Mouse (Mus musculus): ENCODE data around the gene Zfp346. TPM values are rescaled to one million over a fixed set of nuclear protein-coding genes. Genes with fewer than 3 reads are reported as not detected.
A peak's percentile ranks its signal among the peaks of the same experiment; 100 is the strongest.

Gene Zfp346
- polyA plus RNA-seq, 1 experiment, result 48.5 TPM

DNA sequence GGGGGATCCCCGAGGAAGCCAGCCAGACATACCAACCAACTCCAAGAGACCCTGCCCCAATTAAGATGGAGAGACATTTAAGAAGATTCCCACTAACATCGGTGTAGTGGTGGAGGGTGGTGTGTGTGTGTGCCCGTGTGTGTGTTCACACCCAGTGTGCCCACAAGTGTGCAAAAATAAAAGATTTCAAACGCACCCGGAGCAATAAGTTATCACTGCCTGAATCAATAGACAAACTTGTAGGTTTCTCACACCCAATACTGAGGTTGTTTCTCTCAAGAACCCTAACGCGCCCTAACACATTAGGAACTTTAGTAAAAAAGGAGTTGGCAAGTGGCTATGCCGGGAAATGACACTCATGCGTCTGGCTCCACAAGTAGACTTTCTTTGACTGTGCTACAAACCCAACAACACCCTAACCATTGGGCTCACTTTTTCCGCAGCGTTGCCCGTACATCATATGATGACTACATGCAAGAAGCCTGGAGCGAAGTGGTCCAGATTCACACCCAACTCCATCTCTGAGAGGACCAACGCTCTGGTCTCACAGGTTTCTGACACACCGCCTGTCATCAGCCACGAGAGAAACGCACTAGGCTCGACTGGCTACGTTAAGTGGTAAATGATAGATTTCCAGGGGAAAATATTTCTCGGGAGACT lies 5.9 kb upstream of the Zfp346 start:
- Histone ChIP-seq H3K4me1 (ENCODE audit: control insufficient read depth, insufficient read depth, low read length) (no peaks in the 10 kb centered on the region), H3K4me3 (replicated peaks; ENCODE audit: insufficient read depth, low read depth, low read length) (peak overlapping the region; percentile 78), H3K27me3 (ENCODE audit: control insufficient read depth, insufficient read depth, low read length) (no peaks in the 10 kb centered on the region), H3K27ac (ENCODE audit: insufficient read depth, low read length) (peak overlapping the region; percentile 12; the same call in 1 of the 2 replicates)
- WGBS, result 22% methylated on average over 20 of the region's 20 CpGs
- no peak for TF ChIP-seq CTCF (IDR thresholded peaks at IDR 0.05; ENCODE audit: borderline replicate concordance, insufficient read depth, low read depth, low read length)
- TF ChIP-seq POLR2A (IDR thresholded peaks at IDR 0.05; ENCODE audit: borderline replicate concordance, insufficient read depth, low read length), result no peak
- peak in 1 of 2 experiments; percentile 22 for DNase-seq

DNA sequence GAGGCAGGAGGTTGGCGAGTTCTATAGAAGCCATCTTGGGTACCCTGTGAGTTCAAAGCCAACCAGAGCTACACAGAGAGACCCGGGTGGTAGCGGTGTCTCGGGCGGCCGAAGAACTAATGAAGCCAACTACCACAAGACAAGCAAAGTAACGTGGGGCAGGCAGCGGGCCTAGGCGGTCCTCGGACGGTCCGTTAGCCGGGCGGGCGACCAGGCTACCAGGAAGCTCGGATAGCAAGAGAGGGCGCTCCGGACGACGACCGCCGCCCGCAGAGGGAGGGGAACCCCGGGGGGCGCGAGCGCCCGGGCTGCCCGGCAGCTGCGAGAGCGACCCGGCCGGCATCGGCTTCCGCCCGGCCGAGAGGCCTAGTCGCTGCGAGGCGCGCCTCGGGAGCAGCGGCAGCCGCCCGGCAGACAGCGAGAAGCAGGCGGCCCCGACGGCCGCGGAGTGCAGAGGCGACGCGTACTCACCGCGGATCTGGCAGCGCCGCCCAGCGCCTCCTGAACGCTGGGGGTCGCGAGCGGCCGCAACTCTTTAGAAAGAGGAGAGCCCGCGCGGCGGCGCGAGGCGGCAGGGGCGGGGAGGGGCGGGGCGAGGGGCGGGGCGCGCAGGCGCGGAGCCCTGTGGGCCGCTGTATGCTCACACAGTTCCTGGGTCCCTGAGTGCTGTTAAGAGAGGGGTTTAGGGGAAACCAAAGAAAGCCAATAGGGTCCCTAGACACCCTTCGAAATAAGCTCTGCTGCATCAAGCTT lies 5.2 kb upstream of the Zfp346 start, which contains the start of gene Uimc1:
Gene Uimc1, minus strand, starts transcription at position 575 of the 753 bp plus-strand sequence.
- Histone ChIP-seq H3K27me3 (ENCODE audit: control insufficient read depth, insufficient read depth, low read length) (no peaks in the 10 kb centered on the region), H3K4me3 (replicated peaks; ENCODE audit: insufficient read depth, low read depth, low read length) (peak within 1 kb of the TSS; percentile 78), H3K27ac (ENCODE audit: insufficient read depth, low read length) (peak within 1 kb of the TSS; percentile 12; the same call in 1 of the 2 replicates), H3K4me1 (ENCODE audit: control insufficient read depth, insufficient read depth, low read length) (no peaks in the 10 kb centered on the region)
- WGBS, result under 1% methylated on average over 81 of the region's 81 CpGs
- no peak for TF ChIP-seq CTCF (IDR thresholded peaks at IDR 0.05; ENCODE audit: borderline replicate concordance, insufficient read depth, low read depth, low read length)
- peak; percentile 65; the same call in 1 of the 2 replicates for TF ChIP-seq POLR2A (IDR thresholded peaks at IDR 0.05; ENCODE audit: borderline replicate concordance, insufficient read depth, low read length)
- DNase-seq, result peak; percentile 77

DNA sequence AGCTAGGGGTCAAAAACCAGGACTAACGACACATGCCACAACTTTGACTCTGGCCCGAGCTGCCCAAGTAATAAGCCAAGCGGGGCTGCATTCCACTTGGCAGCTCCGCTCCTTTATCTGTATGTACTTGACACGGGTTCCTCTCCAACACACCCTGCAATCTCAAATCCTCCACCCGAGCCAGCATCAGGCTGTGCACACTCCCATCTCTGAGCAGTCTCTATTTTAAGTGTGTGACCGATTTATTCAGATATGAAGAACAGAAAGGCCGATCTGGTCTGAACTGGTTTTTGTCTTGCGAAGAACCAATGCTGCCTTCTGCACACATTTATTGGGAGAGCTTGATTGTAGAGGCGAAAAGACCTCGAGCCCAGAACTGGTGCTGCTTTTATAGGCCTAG lies 3.5 kb upstream of the Zfp346 start:
- no peaks in the 10 kb centered on the region for H3K27me3 ChIP-seq (ENCODE audit: control insufficient read depth, insufficient read depth, low read length)
- 89% methylated on average over 11 of the region's 11 CpGs for WGBS
- H3K4me3 ChIP-seq (replicated peaks; ENCODE audit: insufficient read depth, low read depth, low read length), result no peak overlapping the region
- H3K27ac ChIP-seq (ENCODE audit: insufficient read depth, low read length), result no peak overlapping the region
- no peaks in the 10 kb centered on the region; the same call in 1 of the 2 replicates for H3K4me1 ChIP-seq (ENCODE audit: control insufficient read depth, insufficient read depth, low read length)
- TF ChIP-seq POLR2A (IDR thresholded peaks at IDR 0.05; ENCODE audit: borderline replicate concordance, insufficient read depth, low read length) (no peak), CTCF (IDR thresholded peaks at IDR 0.05; ENCODE audit: borderline replicate concordance, insufficient read depth, low read depth, low read length) (no peak)
- no peak for DNase-seq

GRCm38 (mm10) chr13:55102366-55102765 lies 2.7 kb upstream of the Zfp346 start:
- no peak for DNase-seq
- H3K27me3 ChIP-seq (ENCODE audit: control insufficient read depth, insufficient read depth, low read length), result no peaks in the 10 kb centered on the region
- no peaks in the 10 kb centered on the region; the same call in 1 of the 2 replicates for H3K4me1 ChIP-seq (ENCODE audit: control insufficient read depth, insufficient read depth, low read length)
- TF ChIP-seq CTCF (IDR thresholded peaks at IDR 0.05; ENCODE audit: borderline replicate concordance, insufficient read depth, low read depth, low read length), result no peak
- no peak for TF ChIP-seq POLR2A (IDR thresholded peaks at IDR 0.05; ENCODE audit: borderline replicate concordance, insufficient read depth, low read length)
- no peak overlapping the region for H3K4me3 ChIP-seq (replicated peaks; ENCODE audit: insufficient read depth, low read depth, low read length)
- 94% methylated on average over 3 of the region's 3 CpGs for WGBS
- no peak overlapping the region for H3K27ac ChIP-seq (ENCODE audit: insufficient read depth, low read length)

- Histone ChIP-seq H3K27ac (ENCODE audit: insufficient read depth, low read length) (no peak overlapping the region), H3K27me3 (ENCODE audit: control insufficient read depth, insufficient read depth, low read length) (no peaks in the 10 kb centered on the region), H3K4me3 (replicated peaks; ENCODE audit: insufficient read depth, low read depth, low read length) (no peak overlapping the region), H3K4me1 (ENCODE audit: control insufficient read depth, insufficient read depth, low read length) (peaks cover 4% of the 10 kb centered on the region)
- WGBS, result 67% methylated on average over 2 of the region's 2 CpGs
- TF ChIP-seq CTCF (IDR thresholded peaks at IDR 0.05; ENCODE audit: borderline replicate concordance, insufficient read depth, low read depth, low read length) (no peak), POLR2A (IDR thresholded peaks at IDR 0.05; ENCODE audit: borderline replicate concordance, insufficient read depth, low read length) (no peak)
- no peak for DNase-seq
Measured at GRCm38 (mm10) chr13:55103351-55103750, 1.8 kb upstream of the Zfp346 start.

DNA sequence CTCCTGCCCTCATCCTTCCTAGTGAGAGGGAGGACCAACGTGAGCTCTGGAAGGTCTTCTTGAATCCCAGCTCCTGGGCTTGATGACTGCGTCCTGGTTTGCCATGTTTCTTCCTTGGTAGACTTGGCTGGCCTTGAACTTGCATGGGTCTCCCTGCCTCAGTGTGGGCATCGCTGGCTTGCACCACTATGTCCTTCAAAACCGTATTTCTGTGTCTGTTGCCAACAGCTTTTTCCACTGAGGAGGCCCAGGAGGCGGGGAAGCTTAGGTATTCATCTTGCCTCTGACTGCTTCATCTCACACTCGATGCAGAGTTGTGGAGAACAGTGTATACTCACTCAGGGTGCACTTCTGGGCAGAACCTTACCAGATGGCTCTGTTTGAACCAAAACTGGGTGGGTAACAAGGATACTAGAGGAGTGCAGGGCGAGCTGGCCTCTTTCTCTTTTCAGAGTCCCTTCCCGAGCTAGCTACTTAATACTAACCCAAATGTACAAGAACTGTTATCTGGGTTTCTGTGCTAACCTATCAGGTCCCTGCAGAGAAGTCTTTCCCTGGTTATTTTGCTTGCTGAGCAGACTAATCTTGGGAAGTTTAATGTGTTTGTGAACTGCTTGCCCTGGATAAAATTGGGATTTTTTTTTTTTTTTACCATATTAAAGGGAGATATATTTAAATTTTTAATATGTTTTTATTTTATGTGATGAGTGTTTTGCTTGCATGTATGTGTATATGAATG lies 1.0 kb downstream of the Zfp346 start:
- peak; percentile 28 to 33 for DNase-seq
- TF ChIP-seq CTCF (IDR thresholded peaks at IDR 0.05; ENCODE audit: borderline replicate concordance, insufficient read depth, low read depth, low read length) (no peak), POLR2A (IDR thresholded peaks at IDR 0.05; ENCODE audit: borderline replicate concordance, insufficient read depth, low read length) (no peak)
- Histone ChIP-seq H3K27me3 (ENCODE audit: control insufficient read depth, insufficient read depth, low read length) (no peaks in the 10 kb centered on the region), H3K27ac (ENCODE audit: insufficient read depth, low read length) (no peak overlapping the region), H3K4me3 (replicated peaks; ENCODE audit: insufficient read depth, low read depth, low read length) (peak overlapping the region; percentile 69), H3K4me1 (ENCODE audit: control insufficient read depth, insufficient read depth, low read length) (peaks cover 4% of the 10 kb centered on the region)
- WGBS, result 7% methylated on average over 8 of the region's 8 CpGs

- TF ChIP-seq CTCF (IDR thresholded peaks at IDR 0.05; ENCODE audit: borderline replicate concordance, insufficient read depth, low read depth, low read length) (no peak), POLR2A (IDR thresholded peaks at IDR 0.05; ENCODE audit: borderline replicate concordance, insufficient read depth, low read length) (no peak)
- peaks cover 4% of the 10 kb centered on the region for H3K4me1 ChIP-seq (ENCODE audit: control insufficient read depth, insufficient read depth, low read length)
- no peaks in the 10 kb centered on the region for H3K27me3 ChIP-seq (ENCODE audit: control insufficient read depth, insufficient read depth, low read length)
- no peak overlapping the region for H3K4me3 ChIP-seq (replicated peaks; ENCODE audit: insufficient read depth, low read depth, low read length)
- no peak for DNase-seq
- H3K27ac ChIP-seq (ENCODE audit: insufficient read depth, low read length), result no peak overlapping the region
- WGBS, result 80% methylated on average over 4 of the region's 4 CpGs
Measured at GRCm38 (mm10) chr13:55107116-55107515, 2.0 kb downstream of the Zfp346 start.
